12 mouse cellular contexts compared by ENCODE assay signal in the genomic region with DNA sequence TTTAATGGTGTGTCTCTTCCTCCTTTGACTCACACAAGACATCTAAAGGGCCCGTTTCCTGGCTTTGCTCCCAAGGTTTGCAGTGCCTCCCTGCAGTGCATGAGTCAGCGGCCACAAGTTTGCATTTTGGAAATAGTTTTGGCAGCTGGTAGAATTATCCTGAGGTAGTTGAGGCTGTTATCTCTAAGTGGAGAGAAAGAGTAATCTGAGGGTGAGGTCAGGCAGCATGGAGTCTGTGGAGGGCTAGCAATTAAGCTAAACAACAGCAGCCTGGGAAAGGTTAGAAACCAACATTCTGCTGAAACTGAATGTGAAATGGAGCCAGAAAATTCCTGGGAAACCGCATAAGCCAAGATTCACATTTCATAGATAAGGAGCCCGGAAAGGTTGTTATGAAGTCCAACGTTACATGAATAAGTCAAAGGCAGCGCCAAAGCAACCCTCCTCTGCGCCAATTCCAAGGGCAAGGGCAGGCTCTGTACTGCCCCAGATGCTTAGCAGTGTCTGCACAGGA.
DNase-seq lines count a peak whose midpoint lies in the region; ATAC-seq and TF ChIP-seq lines count a peak whose summit lies in the region.
"Had no signal": no experiment of that assay in that cellular context is flagged by ENCODE, and none has a peak within 500 bp of the region (broad histone marks: within the 10 kb centered on the region; RNA-seq: fewer than 3 reads in every experiment).

No protein-coding gene starts in this region.

- no peak overlapping the region for H3K27ac ChIP-seq in gastrocnemius, adult 2 months
- H3K27ac ChIP-seq in lung, embryonic 16.5 days (ENCODE audit: low read length) = peak overlapping the region; percentile 52
- H3K27ac ChIP-seq: limb, embryonic 15.5 days; neural tube, embryonic 13.5 days had no signal

- no peak for TF ChIP-seq CTCF in gastrocnemius, adult 2 months (IDR thresholded peaks at IDR 0.05)
- no peak for TF ChIP-seq CTCF in C2C12 (IDR thresholded peaks at IDR 0.05; ENCODE audit: control insufficient read depth, insufficient read depth, insufficient read length)

- H3K4me3 ChIP-seq in gastrocnemius, adult 2 months = no peak overlapping the region
- no peak overlapping the region for H3K4me3 ChIP-seq in C2C12 (ENCODE audit: insufficient read depth, poor library complexity, severe bottlenecking)
- no peak overlapping the region for H3K4me3 ChIP-seq in lung, embryonic 16.5 days (ENCODE audit: low read length)
- H3K4me3 ChIP-seq: limb, embryonic 15.5 days; neural tube, embryonic 13.5 days had no signal

- H3K4me2 ChIP-seq in lung, embryonic 16.5 days (ENCODE audit: low read depth, low read length) = no peak overlapping the region
- H3K4me2 ChIP-seq: limb, embryonic 15.5 days; neural tube, embryonic 13.5 days had no signal

- peaks cover 14% of the 10 kb centered on the region for H3K4me1 ChIP-seq in lung, embryonic 16.5 days (replicated peaks; ENCODE audit: control insufficient read depth, insufficient read depth, low read length)
- H3K4me1 ChIP-seq: neural tube, embryonic 13.5 days had no signal

- no peak overlapping the region for H3ac ChIP-seq in C2C12 (ENCODE audit: control insufficient read depth, insufficient read length, low read depth)

- peak; percentile 38 for DNase-seq in gastrocnemius, adult 2 months
- DNase-seq in gastrocnemius, postnatal 25 days = no peak
- peak; percentile 60 for DNase-seq in heart, adult 8-10 months (ENCODE audit: low spot score)
- no peak for DNase-seq in B cell, adult 2 months
- DNase-seq: gastrocnemius, postnatal 36 days had no signal

- intact Hi-C loops in gastrocnemius, adult 2 months (cut with DNase I) = no loop called here

- H3K27me3 ChIP-seq in C2C12 (ENCODE audit: control insufficient read depth, insufficient read depth, insufficient read length) = no peaks in the 10 kb centered on the region
- no peaks in the 10 kb centered on the region for H3K27me3 ChIP-seq in lung, embryonic 16.5 days (ENCODE audit: control insufficient read depth, insufficient read depth, low read depth, low read length)
- H3K27me3 ChIP-seq: CH12.LX; limb, embryonic 15.5 days; neural tube, embryonic 13.5 days had no signal

- H3K9me3 ChIP-seq in lung, embryonic 16.5 days (ENCODE audit: control insufficient read depth, low read length) = no peaks in the 10 kb centered on the region
- H3K9me3 ChIP-seq: limb, embryonic 15.5 days; neural tube, embryonic 13.5 days had no signal

- WGBS in lung, embryonic 16.5 days = 31% methylated on average over 7 of the region's 7 CpGs

- no peaks in the 10 kb centered on the region for H3K36me3 ChIP-seq in C2C12 (ENCODE audit: control insufficient read depth, insufficient read depth)
- H3K36me3 ChIP-seq in lung, embryonic 16.5 days (ENCODE audit: control insufficient read depth, insufficient read depth, low read length) = no peaks in the 10 kb centered on the region
- H3K36me3 ChIP-seq: limb, embryonic 15.5 days; neural tube, embryonic 13.5 days had no signal

- no peaks in the 10 kb centered on the region for H3K79me2 ChIP-seq in C2C12 (ENCODE audit: control insufficient read depth, insufficient read depth)

- peak; percentile 92 for ATAC-seq in lung, embryonic 16.5 days (ENCODE audit: low read depth)
- ATAC-seq in megakaryocyte, adult 5-6 weeks (ENCODE audit: poor library complexity, severe bottlenecking) = no peak
- ATAC-seq in erythroid progenitor cell, adult 5-6 weeks (replicated peaks; ENCODE audit: low FRiP score, poor library complexity, severe bottlenecking) = no peak

- H3K79me3 ChIP-seq in C2C12 (ENCODE audit: low read depth) = no peaks in the 10 kb centered on the region

- H3K9ac ChIP-seq in lung, embryonic 16.5 days (ENCODE audit: low read length) = no peak overlapping the region
- H3K9ac ChIP-seq: limb, embryonic 15.5 days; neural tube, embryonic 13.5 days had no signal

TF ChIP-seq in C2C12, 6 proteins besides CTCF, POLR2A, EP300 and RAD21:
- TF ChIP-seq MAX (IDR thresholded peaks at IDR 0.05) (no peak), MYOG (IDR thresholded peaks at IDR 0.05; ENCODE audit: control insufficient read depth, extremely low read depth, insufficient read length) (no peak), FOSL1 (IDR thresholded peaks at IDR 0.05; ENCODE audit: insufficient read depth, low read length, poor library complexity, severe bottlenecking) (peak; percentile 97), CEBPB (IDR thresholded peaks at IDR 0.05; ENCODE audit: low read depth) (no peak), MYOD1 (IDR thresholded peaks at IDR 0.05; ENCODE audit: control insufficient read depth, insufficient read length, low read depth) (peak; percentile 79)
TF ChIP-seq in C2C12: peak in this region for 2.

Comparison
In these comparisons a context has a peak if more than half of its experiments do, and no peak if none do; other contexts are left out.
1. DNase-seq: peak in gastrocnemius, adult 2 months (single experiment) and heart, adult 8-10 months (single experiment); none in gastrocnemius, postnatal 25 days (single experiment) and B cell, adult 2 months (0 of 2).